Mouse (Mus musculus) adrenal gland, adult (tissue): ENCODE data around the gene Olfr1226.
"Not testable (repeated sequence)": the region's sequence is repeated elsewhere in the genome, so short reads cannot be mapped to it uniquely, and the experiment has no call there.

Source experiments
- DNase-seq, 2 experiments: peaks; one replicate each; pipeline ENCODE4 v3.0.0; 2022 to 2023; ENCODE audit warnings: low spot score in 1 of 2; ENCODE audit not compliant: inconsistent age in 2 of 2

The Olfr1226 gene

DNA sequence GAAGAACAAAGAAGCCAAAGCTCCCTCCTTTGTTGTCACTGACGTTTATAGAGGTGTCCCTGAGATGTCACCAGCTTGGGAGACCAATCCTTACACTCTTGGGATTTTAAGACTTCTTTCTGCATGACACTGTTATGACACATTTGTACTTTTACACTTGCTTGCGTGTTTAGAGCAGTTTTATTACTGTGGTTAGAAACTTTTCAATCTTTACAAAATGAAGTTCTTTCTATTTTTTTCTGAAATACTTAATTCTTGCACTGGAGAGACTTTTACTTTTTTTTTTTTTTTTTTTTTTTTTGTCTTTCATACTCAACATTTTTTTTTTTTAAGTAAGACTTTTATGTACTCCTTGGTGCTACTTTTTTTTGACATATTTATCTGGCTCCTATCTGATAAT, at the start of gene Olfr1226:
Gene Olfr1226, minus strand, starts transcription at position 101 of the 400 bp plus-strand sequence.
- no peak for DNase-seq

DNA sequence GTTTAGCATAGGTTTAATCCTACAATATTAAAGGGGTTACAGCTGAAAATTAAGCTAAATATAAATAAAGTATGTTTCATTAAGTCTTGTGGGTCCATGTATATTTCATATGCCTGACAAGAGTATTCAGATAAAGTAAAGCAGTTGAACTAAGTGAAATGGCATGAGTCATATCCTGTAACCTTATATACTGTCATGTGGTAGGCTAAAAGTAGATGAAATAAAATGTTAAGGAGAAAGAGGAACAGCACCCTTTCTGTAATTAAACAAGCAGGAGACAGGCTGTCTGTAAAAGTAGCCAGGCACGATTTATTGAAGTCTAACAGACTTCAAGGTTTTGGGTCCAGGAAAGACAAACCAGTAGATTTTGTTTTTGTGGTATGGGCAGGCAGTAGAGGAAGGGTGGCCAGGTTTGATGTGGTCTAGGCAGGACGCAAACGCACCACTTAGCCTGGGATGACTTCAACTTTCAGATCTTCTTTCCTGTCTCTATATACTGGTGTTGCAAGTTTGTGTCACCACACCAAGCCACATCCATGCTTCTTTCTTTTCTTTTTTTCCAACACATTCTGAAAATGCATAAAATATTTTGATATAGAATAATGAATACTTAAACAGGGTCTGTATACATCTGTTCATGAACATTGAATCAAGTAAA, 3.4 kb downstream of the Olfr1226 start:
- DNase-seq, result no peak

DNA sequence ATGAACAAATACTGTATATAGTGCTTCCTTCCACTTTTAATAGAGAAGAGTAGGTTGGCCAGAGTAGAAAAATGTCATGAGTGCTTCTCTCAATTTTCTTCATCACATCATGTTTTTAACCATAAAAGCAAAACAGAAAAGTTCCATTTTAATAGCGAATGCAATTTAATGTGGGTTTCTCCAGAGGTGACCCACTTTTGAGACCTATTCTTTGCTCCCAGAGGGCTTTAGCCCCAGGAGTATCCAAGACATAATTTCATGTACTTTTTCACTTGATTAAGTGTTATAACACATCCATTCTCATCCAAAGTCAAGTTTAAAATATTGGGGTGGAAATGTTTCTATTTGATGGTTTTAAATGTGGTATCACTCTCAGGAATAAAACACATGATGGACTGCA, 25.3 kb downstream of the Olfr1226 start, which contains the start of gene Olfr1225:
Gene Olfr1225, minus strand, starts transcription at position 101 of the 400 bp plus-strand sequence.
- no peak for DNase-seq

DNA sequence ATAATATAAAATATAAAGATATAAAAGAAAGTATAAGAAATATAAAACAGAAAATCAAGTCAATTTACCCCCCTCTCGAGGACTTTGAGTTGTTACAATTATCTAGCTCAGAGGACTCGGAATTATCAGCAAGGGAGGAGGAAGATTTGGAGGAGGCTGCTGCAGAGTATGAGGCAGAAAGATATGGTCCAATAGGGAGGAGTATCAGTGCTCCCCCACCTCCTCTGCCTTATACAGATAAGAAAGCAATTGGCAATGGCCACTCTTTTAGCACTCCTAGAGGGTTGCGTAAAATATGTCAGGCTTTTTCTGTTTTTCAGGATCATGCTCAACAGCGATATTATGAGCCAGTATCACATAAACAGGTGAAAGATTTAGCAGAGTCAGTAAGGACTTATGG, 35.1 kb downstream of the Olfr1226 start:
- DNase-seq, result not testable (repeated sequence)

DNA sequence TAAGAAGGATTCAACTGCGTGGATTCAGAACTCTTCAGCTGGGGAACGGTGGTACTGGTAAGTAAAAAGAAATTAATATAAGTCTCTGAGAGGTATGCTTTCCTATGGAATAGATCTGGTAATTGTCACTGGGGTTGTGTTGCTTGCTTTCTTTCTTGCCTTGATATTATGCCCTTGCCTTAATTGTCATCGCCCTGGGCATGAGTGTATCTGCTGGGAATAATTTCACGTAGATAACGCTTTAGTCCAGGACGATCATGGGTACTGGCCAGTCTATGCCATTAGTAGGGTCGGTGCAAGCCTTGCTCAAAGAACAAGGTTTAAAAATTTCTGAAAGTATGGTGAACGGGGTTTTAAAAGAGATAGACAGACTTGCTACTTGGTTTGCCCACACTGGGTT, 35.9 kb downstream of the Olfr1226 start, which contains the start of gene Olfr1224-ps1:
Gene Olfr1224-ps1, minus strand, starts transcription at position 101 of the 400 bp plus-strand sequence.
- DNase-seq, result not testable (repeated sequence)

DNA sequence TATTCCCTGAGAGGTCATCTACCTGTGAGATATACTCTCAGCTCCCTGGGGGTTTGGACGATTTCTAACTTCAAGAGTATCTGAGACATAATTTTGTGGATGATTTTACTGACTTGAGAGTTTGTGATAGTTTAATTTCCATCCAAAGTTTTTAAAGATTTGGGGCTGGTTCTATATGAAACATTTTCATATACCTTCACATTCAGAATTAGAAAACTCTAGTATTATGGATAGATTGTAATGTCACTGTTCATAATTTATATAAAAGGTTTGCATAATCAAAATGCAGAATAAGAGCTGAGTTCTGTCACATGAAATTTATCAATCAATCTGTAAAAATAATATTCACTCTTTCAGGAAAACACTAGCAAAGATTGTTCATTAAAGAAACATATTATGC, 48.4 kb downstream of the Olfr1226 start, which contains the start of gene Olfr1223:
Gene Olfr1223, minus strand, starts transcription at position 101 of the 400 bp plus-strand sequence.
- DNase-seq, result no peak
